Mouse (Mus musculus): ENCODE measurements at regions not wholly inside any gene's neighbourhood (a gene's known extent, or its start where the extent isn't known, plus 50 kb on each side); places are given as distances from the start of the nearest gene placed in this dataset.
A peak's percentile ranks its signal among the peaks of the same experiment; 100 is the strongest.

- H3K9me3 ChIP-seq (ENCODE audit: low read depth, low read length) = no peaks in the 10 kb centered on the region
- no peak overlapping the region for H3K4me3 ChIP-seq (ENCODE audit: low read depth, low read length)
- H3K27me3 ChIP-seq (ENCODE audit: insufficient read depth, low read length) = no peaks in the 10 kb centered on the region
- H3K36me3 ChIP-seq (ENCODE audit: insufficient read depth) = no peaks in the 10 kb centered on the region
- 49% methylated on average over 15 of the region's 15 CpGs for WGBS
- H3K4me2 ChIP-seq = no peak overlapping the region
- peak; percentile 54; the same call in 1 of the 2 replicates for ATAC-seq (ENCODE audit: insufficient read depth)
- H3K4me1 ChIP-seq (ENCODE audit: insufficient read depth) = no peaks in the 10 kb centered on the region
- no peak overlapping the region for H3K27ac ChIP-seq (ENCODE audit: low read depth)
- no peak for TF ChIP-seq CTCF (IDR thresholded peaks at IDR 0.05; ENCODE audit: low read depth)
- no peak overlapping the region for H3K9ac ChIP-seq
- DNase-seq = peak; percentile 52
Measured at GRCm38 (mm10) chr17:51583277-51583676, 249.8 kb downstream of the Satb1 start.

- DNase-seq (no peak), ATAC-seq (ENCODE audit: insufficient read depth) (no peak)
- Histone ChIP-seq H3K9ac (no peak overlapping the region), H3K4me3 (ENCODE audit: low read depth, low read length) (no peak overlapping the region), H3K4me1 (ENCODE audit: insufficient read depth) (no peaks in the 10 kb centered on the region), H3K4me2 (no peak overlapping the region), H3K36me3 (ENCODE audit: insufficient read depth) (no peaks in the 10 kb centered on the region), H3K27me3 (ENCODE audit: insufficient read depth, low read length) (no peaks in the 10 kb centered on the region), H3K27ac (ENCODE audit: low read depth) (no peak overlapping the region), H3K9me3 (ENCODE audit: low read depth, low read length) (no peaks in the 10 kb centered on the region)
- TF ChIP-seq CTCF (IDR thresholded peaks at IDR 0.05; ENCODE audit: low read depth) = no peak
- 75% methylated on average over 3 of the region's 3 CpGs for WGBS
Measured at GRCm38 (mm10) chr17:51555854-51556253, 277.2 kb downstream of the Satb1 start.

GRCm38 (mm10) chr17:51554446-51554845 lies 278.6 kb downstream of the Satb1 start:
- DNase-seq (no peak), ATAC-seq (ENCODE audit: insufficient read depth) (no peak)
- Histone ChIP-seq H3K9ac (no peak overlapping the region), H3K36me3 (ENCODE audit: insufficient read depth) (no peaks in the 10 kb centered on the region), H3K9me3 (ENCODE audit: low read depth, low read length) (no peaks in the 10 kb centered on the region), H3K4me3 (ENCODE audit: low read depth, low read length) (no peak overlapping the region), H3K4me1 (ENCODE audit: insufficient read depth) (no peaks in the 10 kb centered on the region), H3K27ac (ENCODE audit: low read depth) (no peak overlapping the region), H3K4me2 (no peak overlapping the region), H3K27me3 (ENCODE audit: insufficient read depth, low read length) (no peaks in the 10 kb centered on the region)
- 61% methylated on average over 2 of the region's 2 CpGs for WGBS
- no peak for TF ChIP-seq CTCF (IDR thresholded peaks at IDR 0.05; ENCODE audit: low read depth)

- Histone ChIP-seq H3K4me2 (no peak overlapping the region), H3K9ac (no peak overlapping the region), H3K4me1 (ENCODE audit: insufficient read depth) (no peaks in the 10 kb centered on the region), H3K9me3 (ENCODE audit: low read depth, low read length) (no peaks in the 10 kb centered on the region), H3K4me3 (ENCODE audit: low read depth, low read length) (no peak overlapping the region), H3K36me3 (ENCODE audit: insufficient read depth) (no peaks in the 10 kb centered on the region), H3K27me3 (ENCODE audit: insufficient read depth, low read length) (no peaks in the 10 kb centered on the region), H3K27ac (ENCODE audit: low read depth) (no peak overlapping the region)
- TF ChIP-seq CTCF (IDR thresholded peaks at IDR 0.05; ENCODE audit: low read depth) = no peak
- DNase-seq (no peak), ATAC-seq (ENCODE audit: insufficient read depth) (no peak)
- WGBS = 73% methylated on average over 5 of the region's 5 CpGs
Measured at GRCm38 (mm10) chr17:51552277-51553015, 280.6 kb downstream of the Satb1 start.

- ATAC-seq (ENCODE audit: insufficient read depth) = no peak
- WGBS = 24% methylated on average over 3 of the region's 3 CpGs
- H3K27ac ChIP-seq (ENCODE audit: low read depth) = no peak overlapping the region
- no peaks in the 10 kb centered on the region for H3K36me3 ChIP-seq (ENCODE audit: insufficient read depth)
- H3K4me1 ChIP-seq (ENCODE audit: insufficient read depth) = no peaks in the 10 kb centered on the region
- no peak for TF ChIP-seq CTCF (IDR thresholded peaks at IDR 0.05; ENCODE audit: low read depth)
- H3K9ac ChIP-seq = no peak overlapping the region
- no peak overlapping the region for H3K4me2 ChIP-seq
- no peak for DNase-seq
- H3K4me3 ChIP-seq (ENCODE audit: low read depth, low read length) = no peak overlapping the region
- no peaks in the 10 kb centered on the region for H3K9me3 ChIP-seq (ENCODE audit: low read depth, low read length)
- no peaks in the 10 kb centered on the region for H3K27me3 ChIP-seq (ENCODE audit: insufficient read depth, low read length)
Measured at GRCm38 (mm10) chr17:51546999-51547398, 286.1 kb downstream of the Satb1 start.

GRCm38 (mm10) chr17:51542544-51542943 lies 290.5 kb downstream of the Satb1 start:
- Histone ChIP-seq H3K4me3 (ENCODE audit: low read depth, low read length) (no peak overlapping the region), H3K27ac (ENCODE audit: low read depth) (no peak overlapping the region), H3K4me2 (no peak overlapping the region), H3K36me3 (ENCODE audit: insufficient read depth) (no peaks in the 10 kb centered on the region), H3K4me1 (ENCODE audit: insufficient read depth) (no peaks in the 10 kb centered on the region), H3K9me3 (ENCODE audit: low read depth, low read length) (no peaks in the 10 kb centered on the region), H3K9ac (no peak overlapping the region), H3K27me3 (ENCODE audit: insufficient read depth, low read length) (no peaks in the 10 kb centered on the region)
- no peak for TF ChIP-seq CTCF (IDR thresholded peaks at IDR 0.05; ENCODE audit: low read depth)
- DNase-seq (no peak), ATAC-seq (ENCODE audit: insufficient read depth) (no peak)
- 70% methylated on average over 2 of the region's 2 CpGs for WGBS

GRCm38 (mm10) chr17:51534678-51535077 lies 298.4 kb downstream of the Satb1 start:
- peak; percentile 58; the same call in 1 of the 2 replicates for ATAC-seq (ENCODE audit: insufficient read depth)
- Histone ChIP-seq H3K4me3 (ENCODE audit: low read depth, low read length) (no peak overlapping the region), H3K27ac (ENCODE audit: low read depth) (no peak overlapping the region), H3K9me3 (ENCODE audit: low read depth, low read length) (no peaks in the 10 kb centered on the region), H3K4me2 (peak overlapping the region; percentile 16; the same call in 1 of the 2 replicates), H3K27me3 (ENCODE audit: insufficient read depth, low read length) (no peaks in the 10 kb centered on the region), H3K4me1 (ENCODE audit: insufficient read depth) (no peaks in the 10 kb centered on the region), H3K36me3 (ENCODE audit: insufficient read depth) (no peaks in the 10 kb centered on the region), H3K9ac (no peak overlapping the region)
- TF ChIP-seq CTCF (IDR thresholded peaks at IDR 0.05; ENCODE audit: low read depth) = no peak
- 33% methylated on average over 10 of the region's 10 CpGs for WGBS
- peak; percentile 26 for DNase-seq
